Mouse (Mus musculus): ENCODE results near the gene Gm13276.

DNA sequence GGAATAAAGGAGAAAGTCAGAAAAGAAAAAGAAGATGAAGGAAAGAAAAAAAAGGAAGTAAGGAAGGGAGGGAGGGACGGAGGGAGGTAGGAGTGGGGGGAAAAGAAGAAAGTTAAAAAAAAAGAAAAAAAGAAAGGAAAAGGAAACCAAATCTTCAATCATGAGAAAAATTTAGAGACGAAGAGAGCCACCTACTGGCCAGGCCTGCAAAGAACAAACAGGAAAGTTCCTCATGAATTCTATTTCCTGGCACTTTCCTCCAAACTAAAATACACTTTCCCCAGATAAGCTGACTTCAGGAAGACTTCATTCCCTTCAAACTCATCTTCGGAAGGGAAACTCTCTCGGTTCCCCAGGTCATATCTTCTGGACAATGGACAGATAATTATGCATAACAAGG is 45.0 kb downstream of the Gm13276 start:
- TF ChIP-seq CTCF (IDR thresholded peaks at IDR 0.05; ENCODE audit: low read depth, low read length) = 0 out of 2 replicates have a peak, but pooled peaks have one; percentile 31
- TF ChIP-seq POLR2A (IDR thresholded peaks at IDR 0.05; ENCODE audit: extremely low read depth, insufficient read depth, low read length) = no peak
